Mouse (Mus musculus): ENCODE results near the gene Adck2. TPM values are rescaled to one million over a fixed set of nuclear protein-coding genes. Genes with fewer than 3 reads are reported as not detected.

Adck2 gene
- 10 to 100 TPM; 27.8 to 29.7 TPM for polyA plus RNA-seq (2017; shearing (Covaris generic))

- peak; percentile 99 for ATAC-seq
Observed at GRCm38 (mm10) chr6:39573791-39574554, at the start of gene Adck2. Gene Adck2 (plus strand): TSS chr6:39573873.

GRCm38 (mm10) chr6:39526797-39527196 lies 46.9 kb upstream of the Adck2 start:
- ATAC-seq = peak; percentile 53

DNA sequence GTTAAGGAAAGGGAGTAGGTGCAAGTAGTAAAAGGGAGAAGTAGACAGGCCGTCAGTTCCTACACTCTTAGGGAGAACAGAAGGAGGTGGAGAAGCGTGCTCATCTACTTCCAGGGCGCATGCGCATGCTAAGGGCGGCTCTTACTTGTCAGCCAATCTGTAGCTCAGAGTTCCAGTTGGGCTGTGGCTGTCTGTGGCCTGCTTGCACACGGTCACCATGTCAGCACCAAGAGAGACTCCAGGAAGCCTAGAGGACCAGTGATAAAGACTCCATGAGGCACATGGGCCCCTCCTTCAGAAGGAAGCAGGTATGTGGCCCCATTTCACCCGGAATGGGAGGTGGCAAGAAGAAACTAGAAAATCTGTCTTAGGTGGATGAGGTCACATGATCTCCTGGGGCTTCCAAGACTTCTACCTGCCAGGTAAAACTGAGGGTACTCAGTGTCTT lies 46.3 kb upstream of the Adck2 start:
- no peak for ATAC-seq

DNA sequence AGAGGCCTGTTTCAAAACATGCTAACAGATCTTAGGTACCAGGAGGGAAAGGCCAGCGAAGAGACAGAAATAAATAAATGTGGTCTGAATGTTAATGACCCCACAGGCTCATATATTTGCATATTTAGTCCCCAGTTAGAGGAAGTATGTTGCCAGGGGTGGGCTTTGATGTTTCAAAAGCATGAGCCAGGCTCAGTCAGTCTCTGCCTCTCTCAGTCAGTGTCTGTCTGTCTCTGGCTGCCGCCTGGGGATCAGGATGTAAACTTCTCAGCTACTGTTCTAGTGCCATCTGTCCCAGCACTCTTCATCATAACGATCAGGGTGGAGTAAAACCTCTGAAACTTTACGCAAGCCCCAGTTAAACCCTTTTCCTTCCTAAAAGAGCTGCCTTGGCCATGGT lies 45.9 kb upstream of the Adck2 start:
- no peak for ATAC-seq

GRCm38 (mm10) chr6:39528671-39529535 lies 44.8 kb upstream of the Adck2 start:
- ATAC-seq = no peak

DNA sequence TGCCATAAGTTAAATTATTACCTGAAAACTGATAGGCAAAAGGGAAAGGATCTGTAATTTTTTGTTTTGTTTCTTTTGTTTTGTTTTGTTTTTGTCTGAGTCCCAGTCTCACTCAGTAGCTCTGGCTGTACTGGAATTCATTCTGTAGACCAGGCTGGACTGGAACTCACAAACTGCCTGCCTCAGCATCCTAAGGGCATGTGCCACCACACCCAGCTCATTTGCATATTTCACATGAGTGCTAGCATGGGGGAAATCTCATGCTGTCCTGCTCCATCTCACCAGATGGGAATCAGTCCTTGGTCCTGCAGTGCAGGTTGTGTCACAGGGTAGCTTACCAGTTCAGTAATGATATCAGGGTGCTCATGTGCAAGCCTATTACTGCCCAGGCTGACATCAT lies 38.7 kb upstream of the Adck2 start:
- ATAC-seq = no peak

DNA sequence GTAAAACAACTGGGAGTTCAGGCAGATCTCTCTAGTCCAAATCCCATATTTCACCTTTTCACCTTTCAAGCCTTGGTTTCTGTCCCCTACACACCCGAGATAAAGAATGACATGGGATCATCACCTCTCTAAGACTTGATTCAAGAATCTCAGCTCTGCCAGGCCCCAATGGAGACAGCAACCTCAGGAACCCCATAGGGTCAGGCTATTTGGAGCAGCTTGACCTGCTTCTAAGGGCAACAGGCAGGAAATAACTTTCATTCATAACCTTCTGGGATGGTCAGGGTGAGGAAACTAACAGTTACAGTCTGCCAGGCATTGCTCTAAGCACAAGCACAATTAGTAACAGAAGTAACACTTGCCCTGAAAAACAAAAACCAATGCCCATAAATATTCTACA lies 37.1 kb upstream of the Adck2 start:
- ATAC-seq = no peak

- ATAC-seq = no peak
Observed at GRCm38 (mm10) chr6:39537276-39537675, 36.4 kb upstream of the Adck2 start.

- no peak for ATAC-seq
Observed at GRCm38 (mm10) chr6:39538227-39538626, 35.4 kb upstream of the Adck2 start.

DNA sequence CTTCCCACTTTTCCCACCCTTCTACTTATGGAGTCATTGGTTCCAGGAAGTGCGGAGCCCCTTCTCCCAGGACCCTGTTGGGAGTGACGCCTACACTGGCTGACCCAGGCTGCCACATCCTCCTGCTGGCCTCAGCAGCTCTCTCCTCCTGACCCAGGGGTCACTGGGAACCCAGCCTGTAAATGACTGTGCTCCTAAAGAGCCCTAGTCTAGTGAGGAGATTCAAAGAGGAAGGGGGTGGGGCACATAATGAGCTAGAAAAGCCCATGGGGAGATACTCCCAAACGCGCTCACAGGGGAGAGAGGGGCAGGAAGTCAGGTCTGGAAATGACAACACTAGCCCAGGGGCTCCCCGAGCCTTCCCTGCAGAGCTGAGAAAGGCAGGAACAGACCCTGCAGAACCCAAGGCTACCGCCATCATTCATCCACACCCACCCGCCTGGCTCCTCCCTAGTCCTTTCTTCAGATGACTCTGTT lies 34.0 kb upstream of the Adck2 start:
- ATAC-seq = peak; percentile 29

DNA sequence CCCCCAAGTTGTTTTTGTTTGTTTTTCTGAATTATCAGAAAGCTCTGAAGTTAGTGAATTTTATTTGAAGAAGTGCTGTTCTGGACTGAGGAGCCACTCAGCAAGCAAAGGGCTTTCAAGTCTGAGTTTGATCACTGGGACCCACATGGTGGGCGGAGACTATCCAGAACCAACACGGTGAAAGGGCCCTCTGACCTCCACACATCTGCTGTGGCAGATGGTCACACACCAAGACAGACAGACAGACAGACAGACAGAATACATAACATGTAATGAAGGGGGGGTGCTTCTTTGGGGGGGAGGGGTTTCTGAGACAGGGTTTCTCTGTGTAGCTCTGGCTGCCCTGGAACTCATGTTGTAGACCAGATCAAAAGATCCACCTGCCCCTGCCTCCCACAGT lies 33.1 kb upstream of the Adck2 start:
- ATAC-seq = no peak

- ATAC-seq = no peak
Observed at GRCm38 (mm10) chr6:39542631-39543597, 30.8 kb upstream of the Adck2 start.

DNA sequence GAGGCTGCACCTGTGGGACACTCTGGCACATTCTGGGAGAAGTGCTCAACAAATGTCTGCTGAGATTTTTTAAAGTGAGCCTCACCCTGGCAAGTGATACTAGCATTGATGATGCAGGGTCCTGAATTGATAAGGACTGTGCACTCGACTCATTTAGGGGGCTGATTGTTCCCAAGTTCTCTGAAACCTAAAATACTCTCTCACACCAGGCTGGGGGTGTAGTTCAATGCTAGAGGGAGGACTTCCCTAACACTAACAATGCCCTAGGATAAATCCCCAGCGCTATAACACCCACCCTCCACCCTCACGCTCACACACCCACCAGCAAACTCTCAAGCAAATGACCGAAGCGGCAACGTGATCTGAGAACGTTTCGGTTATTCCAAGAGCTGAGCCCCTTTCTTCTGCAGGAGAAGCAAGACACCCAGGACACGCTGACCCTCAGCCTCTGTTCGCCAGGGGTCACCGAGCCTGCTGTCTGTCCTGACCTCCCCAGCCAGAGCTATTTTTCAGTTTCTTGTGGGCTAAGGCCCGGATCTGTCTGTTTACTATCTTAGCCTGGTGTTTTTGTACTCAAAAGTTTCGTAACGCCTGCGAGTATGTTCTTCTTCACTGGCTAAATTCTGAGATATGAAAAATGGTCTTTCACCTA lies 29.8 kb upstream of the Adck2 start:
- ATAC-seq = no peak

DNA sequence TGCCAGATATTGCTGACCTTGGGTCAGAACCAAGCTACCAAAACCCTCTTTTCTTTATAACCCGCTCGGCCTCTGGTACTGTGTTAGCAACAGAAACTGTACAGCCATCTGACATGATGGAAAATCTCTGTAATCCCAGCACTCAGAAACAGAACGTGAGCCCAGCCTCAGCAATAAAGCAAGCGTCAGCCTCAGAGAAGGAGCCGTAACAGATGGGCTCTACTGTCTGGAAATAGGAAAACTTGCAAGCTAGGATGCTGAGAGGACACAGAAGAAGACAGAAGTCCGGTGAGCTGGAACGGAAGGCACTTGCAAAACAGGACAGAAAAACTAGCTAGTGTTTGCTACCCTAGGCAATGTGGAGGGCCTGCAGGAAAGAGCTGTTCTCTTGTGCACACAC lies 28.2 kb upstream of the Adck2 start:
- no peak for ATAC-seq

GRCm38 (mm10) chr6:39548030-39548429 lies 25.6 kb upstream of the Adck2 start:
- no peak for ATAC-seq

- ATAC-seq = peak; percentile 37
Observed at GRCm38 (mm10) chr6:39551981-39552636, 21.6 kb upstream of the Adck2 start.

- ATAC-seq = no peak
Observed at GRCm38 (mm10) chr6:39554888-39555647, 18.6 kb upstream of the Adck2 start.

DNA sequence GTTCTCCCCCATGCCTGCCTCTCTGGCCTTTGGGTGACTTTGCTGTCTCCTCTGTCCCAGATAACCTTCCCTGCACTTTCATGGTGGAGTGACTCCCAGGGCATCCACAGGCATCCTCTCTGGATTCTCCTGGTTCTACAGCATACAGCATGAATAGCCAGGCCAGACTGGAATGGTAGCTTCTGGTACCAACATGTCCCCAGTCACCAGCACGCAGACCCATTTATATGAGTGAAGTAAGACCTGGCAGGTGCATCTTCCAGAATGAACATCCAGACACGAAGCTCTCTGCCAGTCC lies 18.1 kb upstream of the Adck2 start:
- ATAC-seq = no peak

GRCm38 (mm10) chr6:39556900-39557659 lies 16.6 kb upstream of the Adck2 start:
- ATAC-seq = peak; percentile 23

DNA sequence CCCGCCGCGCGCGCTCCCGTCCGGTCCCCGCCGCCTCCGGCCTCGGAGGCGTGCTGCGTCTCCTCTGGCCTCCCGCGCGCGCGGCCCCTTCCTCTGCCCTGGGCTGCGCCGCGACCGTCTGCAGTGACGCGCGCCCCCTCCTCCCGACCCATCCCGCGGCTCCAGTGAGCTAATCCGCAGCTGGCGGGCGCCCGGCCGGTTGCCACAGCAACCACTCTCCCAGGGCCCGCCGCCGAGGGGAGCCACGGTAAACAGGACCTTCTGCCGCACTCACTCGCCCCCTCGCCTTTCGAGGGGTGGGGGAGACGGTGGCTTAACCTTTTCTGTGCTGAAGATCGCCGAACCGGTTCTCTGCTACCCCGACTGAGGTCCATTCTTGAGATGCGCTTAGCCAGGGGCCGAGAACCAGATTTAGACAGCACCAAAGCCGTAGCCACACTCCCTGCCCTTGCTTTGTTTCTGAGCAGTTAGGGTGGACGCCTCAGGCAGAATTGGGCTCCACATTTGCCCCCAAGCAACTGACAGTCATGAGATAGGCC lies 15.9 kb upstream of the Adck2 start, which contains the start of gene Dennd2a:
Gene Dennd2a (minus strand): TSS at position 145 of the 539 bp plus-strand sequence.
- no peak for ATAC-seq

Measured in CD4-positive, CD25-positive, alpha-beta regulatory T cell, adult 4 months (primary cell).